Mouse (Mus musculus): ENCODE measurements around the gene Ccdc92b.

DNA sequence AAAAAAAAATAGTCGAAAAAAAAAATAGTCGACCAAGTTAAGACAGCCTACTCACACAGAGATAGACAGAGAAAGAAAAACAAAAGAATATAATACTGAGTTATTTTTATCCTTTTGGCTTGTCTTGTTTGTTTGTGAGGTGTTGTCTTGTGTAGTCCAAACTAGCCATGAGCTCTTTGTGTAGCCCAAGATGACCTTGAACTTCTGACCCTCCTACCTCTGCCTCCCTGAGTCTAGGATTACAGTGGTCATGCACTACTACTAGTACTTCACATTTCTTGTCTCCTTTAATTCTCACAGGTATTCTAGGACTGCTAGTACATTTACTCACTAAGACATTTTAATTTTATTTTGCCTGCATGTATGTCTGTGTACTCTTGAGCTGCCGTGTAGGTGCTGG lies 8.1 kb downstream of the Ccdc92b start:
- no peak for TF ChIP-seq CTCF (IDR thresholded peaks at IDR 0.05; ENCODE audit: low read depth, low read length)
- TF ChIP-seq POLR2AphosphoS5 (IDR thresholded peaks at IDR 0.05; ENCODE audit: insufficient replicate concordance, low read depth, low read length) = no peak

All from G1E (cell line).